Mouse (Mus musculus): ENCODE data around the gene Lmf2. TPM values are rescaled to one million over a fixed set of nuclear protein-coding genes. Genes with fewer than 3 reads are reported as not detected.

Lmf2 gene
- polyA plus RNA-seq, 1 experiment from 2014 or later: 41.1 TPM

DNA sequence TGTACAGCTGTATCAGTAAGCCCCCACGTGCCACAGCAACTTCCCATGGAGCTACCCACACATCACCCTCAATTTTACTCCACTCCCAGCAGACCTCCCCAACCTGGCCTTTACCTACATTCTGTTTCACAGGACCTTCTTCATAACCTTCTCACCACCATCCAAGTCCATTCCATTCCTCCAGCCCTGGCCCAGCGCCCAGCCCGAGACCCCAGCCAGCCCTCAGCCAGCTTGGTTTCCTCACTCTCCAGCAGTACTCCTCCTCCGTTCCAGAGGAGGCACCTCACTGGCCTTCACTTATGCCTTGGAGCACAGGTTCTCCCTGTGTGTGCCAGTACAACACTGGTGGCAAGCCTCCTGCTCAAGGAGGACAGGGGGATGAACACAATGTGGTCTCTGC is 42.1 kb downstream of the Lmf2 start:
- no peaks in the 10 kb centered on the region for H3K27me3 ChIP-seq (replicated peaks)
- H3K27ac ChIP-seq: peak overlapping the region; percentile 12; the same call in 1 of the 2 replicates
- H3K4me3 ChIP-seq: peak overlapping the region; percentile 86; the same call in 1 of the 2 replicates
- no peaks in the 10 kb centered on the region for H3K36me3 ChIP-seq
- 72% methylated on average over 4 of the region's 4 CpGs for WGBS (ENCODE audit: insufficient replicate concordance)
- peak overlapping the region; percentile 97 for H3K4me2 ChIP-seq
- no peaks in the 10 kb centered on the region for H3K9me3 ChIP-seq (replicated peaks)
- H3K4me1 ChIP-seq: peaks cover 72% of the 10 kb centered on the region
- H3K9ac ChIP-seq: peak overlapping the region; percentile 88; the same call in 1 of the 2 replicates
- ATAC-seq: no peak

DNA sequence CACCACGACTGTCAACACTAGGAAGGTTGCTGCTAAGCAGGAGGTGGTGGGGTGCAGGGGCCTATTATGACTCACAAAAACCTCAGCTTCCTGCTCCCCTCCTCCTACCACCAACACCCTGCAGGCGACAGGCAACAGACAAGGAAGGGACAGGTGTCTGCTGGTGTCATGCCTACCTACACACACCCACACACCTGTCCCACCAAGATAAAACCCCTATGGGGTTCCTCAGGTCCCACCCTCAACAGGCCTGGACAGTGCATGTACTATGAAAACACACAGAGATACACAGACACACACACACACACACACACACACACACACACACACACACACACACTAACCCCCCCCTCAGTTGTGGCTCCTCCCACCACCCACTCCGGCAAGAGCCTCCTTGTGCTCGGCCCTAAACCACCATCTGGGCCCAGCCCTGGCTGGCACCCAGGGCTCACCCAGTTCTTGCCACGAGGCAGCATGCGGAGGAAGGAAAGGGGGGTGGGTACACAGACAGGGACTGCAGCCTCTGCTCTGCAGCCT is 45.4 kb downstream of the Lmf2 start:
- WGBS (ENCODE audit: insufficient replicate concordance): 25% methylated on average over 5 of the region's 6 CpGs
- no peaks in the 10 kb centered on the region for H3K9me3 ChIP-seq (replicated peaks)
- H3K4me3 ChIP-seq: no peak overlapping the region
- peak overlapping the region; percentile 23; the same call in 1 of the 2 replicates for H3K9ac ChIP-seq
- peaks cover 65% of the 10 kb centered on the region for H3K4me1 ChIP-seq
- peak overlapping the region; percentile 12; the same call in 1 of the 2 replicates for H3K27ac ChIP-seq
- H3K36me3 ChIP-seq: peaks cover 29% of the 10 kb centered on the region
- H3K27me3 ChIP-seq (replicated peaks): no peaks in the 10 kb centered on the region
- peak overlapping the region; percentile 30 for H3K4me2 ChIP-seq
- ATAC-seq: 0 out of 2 replicates have a peak, but pooled peaks have one; percentile 13

DNA sequence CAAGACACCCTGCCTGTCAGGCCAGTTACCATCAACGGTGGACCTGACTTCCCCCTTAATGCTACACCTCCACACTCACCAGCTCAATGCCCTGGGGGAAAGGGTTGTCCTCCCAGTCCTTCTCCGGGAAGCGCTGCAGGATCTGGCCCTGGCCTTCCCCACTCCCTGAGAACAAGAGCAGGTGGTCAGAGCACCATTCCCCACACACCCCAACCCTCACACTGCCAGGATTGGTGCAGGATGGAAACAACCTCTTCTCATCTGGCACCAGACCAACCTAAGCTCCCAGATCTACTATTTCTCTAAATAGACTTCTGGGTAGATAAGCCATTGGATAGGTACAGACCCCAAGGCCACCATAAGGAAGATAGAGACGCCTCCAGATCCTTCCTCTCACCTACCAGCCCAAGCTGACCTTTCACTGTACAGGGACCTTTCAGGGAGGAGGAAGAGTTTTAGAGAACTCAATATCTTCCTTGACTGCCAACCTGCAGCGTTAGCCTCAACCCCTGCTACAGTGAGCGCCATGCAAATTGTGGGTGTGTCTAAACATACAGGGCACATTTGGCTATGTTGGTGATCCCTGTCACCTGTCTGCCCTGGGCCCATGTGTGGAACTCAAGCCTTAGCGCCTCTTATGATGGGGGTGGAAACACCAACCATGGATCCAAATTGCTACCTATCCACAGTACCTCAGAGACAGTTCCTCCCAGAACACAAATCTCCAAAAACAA is 46.9 kb downstream of the Lmf2 start:
- Histone ChIP-seq H3K27ac (no peak overlapping the region), H3K9ac (no peak overlapping the region), H3K27me3 (replicated peaks) (no peaks in the 10 kb centered on the region), H3K4me3 (no peak overlapping the region), H3K36me3 (peaks cover 44% of the 10 kb centered on the region), H3K4me1 (peaks cover 53% of the 10 kb centered on the region), H3K9me3 (replicated peaks) (no peaks in the 10 kb centered on the region), H3K4me2 (no peak overlapping the region)
- 72% methylated on average over 7 of the region's 7 CpGs for WGBS (ENCODE audit: insufficient replicate concordance)
- ATAC-seq: no peak

DNA sequence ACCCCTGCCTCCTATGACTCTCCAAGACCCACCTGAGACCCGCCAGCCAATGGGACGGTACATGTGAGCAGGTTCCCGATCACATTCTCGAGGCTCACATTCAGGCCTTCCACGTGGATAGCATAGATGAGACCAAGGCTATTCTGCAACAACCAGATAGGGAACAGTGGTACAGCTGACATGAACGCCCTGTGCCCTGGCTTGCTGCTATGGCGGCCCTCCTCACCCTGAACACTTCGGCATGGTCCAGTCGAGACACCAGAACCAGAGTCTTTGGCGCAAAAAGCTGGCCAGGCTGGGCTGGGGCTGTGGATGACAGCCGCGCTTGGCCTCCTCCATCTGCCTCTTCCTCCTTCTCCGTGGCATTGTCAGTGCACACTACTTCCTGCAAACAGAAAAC is 48.0 kb downstream of the Lmf2 start:
- ATAC-seq: no peak
- Histone ChIP-seq H3K36me3 (peaks cover 55% of the 10 kb centered on the region), H3K27ac (no peak overlapping the region), H3K27me3 (replicated peaks) (no peaks in the 10 kb centered on the region), H3K9me3 (replicated peaks) (no peaks in the 10 kb centered on the region), H3K9ac (no peak overlapping the region), H3K4me1 (peaks cover 45% of the 10 kb centered on the region), H3K4me2 (no peak overlapping the region), H3K4me3 (no peak overlapping the region)
- 76% methylated on average over 13 of the region's 13 CpGs for WGBS (ENCODE audit: insufficient replicate concordance)

DNA sequence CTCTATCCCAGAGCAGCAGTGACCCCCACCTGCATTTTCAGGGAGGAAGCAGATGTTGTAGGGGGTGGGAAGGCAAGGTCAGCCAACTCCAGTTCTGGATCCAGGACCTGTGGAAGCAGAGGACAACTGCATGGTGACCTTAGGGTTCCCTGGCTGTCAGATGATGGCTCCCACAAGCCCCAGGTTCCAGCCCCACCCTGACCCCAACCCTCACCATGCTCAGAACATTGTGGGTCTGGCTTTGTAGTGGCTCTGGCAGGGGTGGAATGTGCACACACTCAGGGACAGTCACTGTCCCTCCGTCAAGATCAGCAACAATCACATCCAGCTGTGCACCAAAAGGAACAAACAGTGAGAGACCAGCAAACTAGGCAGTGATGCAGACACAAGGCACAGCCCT is 49.5 kb downstream of the Lmf2 start:
- WGBS (ENCODE audit: insufficient replicate concordance): 70% methylated on average over 1 of the region's 1 CpGs
- peaks cover 70% of the 10 kb centered on the region for H3K36me3 ChIP-seq
- no peak overlapping the region for H3K4me2 ChIP-seq
- H3K9me3 ChIP-seq (replicated peaks): no peaks in the 10 kb centered on the region
- no peak overlapping the region for H3K4me3 ChIP-seq
- no peak overlapping the region for H3K27ac ChIP-seq
- H3K9ac ChIP-seq: no peak overlapping the region
- no peak for ATAC-seq
- no peaks in the 10 kb centered on the region for H3K27me3 ChIP-seq (replicated peaks)
- peaks cover 35% of the 10 kb centered on the region for H3K4me1 ChIP-seq

Small RNA genes lying within 50 kb of the gene (microRNA-seq; reads per million reads assigned to microRNA genes)
- not detected for gene Mir6959

Other genes starting within 250 kb of the Lmf2 start
- gene Tubgcp6, start 232.5 kb downstream of the Lmf2 start, polyA plus RNA-seq (2016; fragmentation: Nextera tagmentation; extraction: Ambion mirVana): 11.8 and 12.7 TPM in 2 replicates
- gene Hdac10, start 227.0 kb downstream of the Lmf2 start, polyA plus RNA-seq (2016; fragmentation: Nextera tagmentation; extraction: Ambion mirVana): 12.8 and 15.3 TPM in 2 replicates
- gene Mapk12, start 215.0 kb downstream of the Lmf2 start, polyA plus RNA-seq (2016; fragmentation: Nextera tagmentation; extraction: Ambion mirVana): 2.3 and 2.7 TPM in 2 replicates
- 1.8 TPM in 2 replicates for gene Mapk11, start 206.0 kb downstream of the Lmf2 start, polyA plus RNA-seq (2016; fragmentation: Nextera tagmentation; extraction: Ambion mirVana)
- 38.5 and 38.8 TPM in 2 replicates for gene Plxnb2, start 174.9 kb downstream of the Lmf2 start, polyA plus RNA-seq (2016; fragmentation: Nextera tagmentation; extraction: Ambion mirVana)
- 5.3 and 5.5 TPM in 2 replicates for gene Dennd6b, start 159.2 kb downstream of the Lmf2 start, polyA plus RNA-seq (2016; fragmentation: Nextera tagmentation; extraction: Ambion mirVana)
- gene Ppp6r2, start 144.1 kb downstream of the Lmf2 start, polyA plus RNA-seq (2016; fragmentation: Nextera tagmentation; extraction: Ambion mirVana): 21.4 and 23.9 TPM in 2 replicates
- gene Sbf1, start 40.3 kb downstream of the Lmf2 start, polyA plus RNA-seq (2016; fragmentation: Nextera tagmentation; extraction: Ambion mirVana): 32.5 and 34.1 TPM in 2 replicates
- gene Adm2, start 32.9 kb downstream of the Lmf2 start, polyA plus RNA-seq (2016; fragmentation: Nextera tagmentation; extraction: Ambion mirVana): 3.3 TPM in 2 replicates
- 2.4 and 3.7 TPM in 2 replicates for gene Miox, start 21.3 kb downstream of the Lmf2 start, polyA plus RNA-seq (2016; fragmentation: Nextera tagmentation; extraction: Ambion mirVana)
- gene Ncaph2, start 60 bp upstream of the Lmf2 start, polyA plus RNA-seq (2016; fragmentation: Nextera tagmentation; extraction: Ambion mirVana): 134 TPM in 2 replicates
- gene Sco2, start 18.2 kb upstream of the Lmf2 start, polyA plus RNA-seq (2016; fragmentation: Nextera tagmentation; extraction: Ambion mirVana): 4.9 and 5.6 TPM in 2 replicates
- 0.62 and 0.75 TPM in 2 replicates for gene Tymp, start 21.4 kb upstream of the Lmf2 start, polyA plus RNA-seq (2016; fragmentation: Nextera tagmentation; extraction: Ambion mirVana)
- 0.50 and 0.65 TPM in 2 replicates for gene Odf3b, start 23.6 kb upstream of the Lmf2 start, polyA plus RNA-seq (2016; fragmentation: Nextera tagmentation; extraction: Ambion mirVana)
- gene Klhdc7b, start 29.3 kb upstream of the Lmf2 start, polyA plus RNA-seq (2016; fragmentation: Nextera tagmentation; extraction: Ambion mirVana): not detected in 2 replicates
- not detected in 2 replicates for gene Syce3, start 54.8 kb upstream of the Lmf2 start, polyA plus RNA-seq (2016; fragmentation: Nextera tagmentation; extraction: Ambion mirVana)
- 2.0 and 2.3 TPM in 2 replicates for gene Cpt1b, start 70.2 kb upstream of the Lmf2 start, polyA plus RNA-seq (2016; fragmentation: Nextera tagmentation; extraction: Ambion mirVana)
- gene C730034F03Rik, start 73.9 kb upstream of the Lmf2 start, polyA plus RNA-seq (2016; fragmentation: Nextera tagmentation; extraction: Ambion mirVana): 2.1 and 2.3 TPM in 2 replicates
- gene Gm44502, start 74.0 kb upstream of the Lmf2 start, polyA plus RNA-seq (2016; fragmentation: Nextera tagmentation; extraction: Ambion mirVana): not detected in 2 replicates
- gene Chkb, start 74.2 kb upstream of the Lmf2 start, polyA plus RNA-seq (2016; fragmentation: Nextera tagmentation; extraction: Ambion mirVana): 29.0 and 30.4 TPM in 2 replicates
- gene Mapk8ip2, start 98.3 kb upstream of the Lmf2 start, polyA plus RNA-seq (2016; fragmentation: Nextera tagmentation; extraction: Ambion mirVana): 0.05 and 0.13 TPM in 2 replicates
- gene Arsa, start 121.8 kb upstream of the Lmf2 start, polyA plus RNA-seq (2016; fragmentation: Nextera tagmentation; extraction: Ambion mirVana): 6.6 and 7.0 TPM in 2 replicates
- gene Shank3, start 144.0 kb upstream of the Lmf2 start, polyA plus RNA-seq (2016; fragmentation: Nextera tagmentation; extraction: Ambion mirVana): 0.81 and 1.4 TPM in 2 replicates
- not detected in 2 replicates for gene Acr, start 212.7 kb upstream of the Lmf2 start, polyA plus RNA-seq (2016; fragmentation: Nextera tagmentation; extraction: Ambion mirVana)
- gene Rabl2, start 236.3 kb upstream of the Lmf2 start, polyA plus RNA-seq (2016; fragmentation: Nextera tagmentation; extraction: Ambion mirVana): 10.3 and 11.2 TPM in 2 replicates